Mouse (Mus musculus): ENCODE results near the gene Ntn1.
A peak's percentile ranks its signal among the peaks of the same experiment; 100 is the strongest.

The Ntn1 gene

GRCm38 (mm10) chr11:68405576-68405975 is 5.0 kb upstream of the Ntn1 start:
- no peak for DNase-seq (ENCODE audit: extremely low spot score)

- DNase-seq (ENCODE audit: extremely low spot score) = no peak
Measured at GRCm38 (mm10) chr11:68404185-68404584, 3.6 kb upstream of the Ntn1 start.

GRCm38 (mm10) chr11:68401428-68401827 is 805 bp upstream of the Ntn1 start:
- no peak for DNase-seq (ENCODE audit: extremely low spot score)

- peak; percentile 75 for DNase-seq (ENCODE audit: extremely low spot score)
Measured at GRCm38 (mm10) chr11:68400021-68400671, 477 bp downstream of the Ntn1 start.

GRCm38 (mm10) chr11:68399548-68400020 is 1.0 kb downstream of the Ntn1 start:
- DNase-seq (ENCODE audit: extremely low spot score) = peak; percentile 82

GRCm38 (mm10) chr11:68398891-68399547 is 1.6 kb downstream of the Ntn1 start:
- no peak for DNase-seq (ENCODE audit: extremely low spot score)

- DNase-seq (ENCODE audit: extremely low spot score) = no peak
Measured at GRCm38 (mm10) chr11:68395546-68395945, 5.1 kb downstream of the Ntn1 start.

GRCm38 (mm10) chr11:68394749-68395148 is 5.9 kb downstream of the Ntn1 start:
- DNase-seq (ENCODE audit: extremely low spot score) = no peak

GRCm38 (mm10) chr11:68393897-68394490 is 6.6 kb downstream of the Ntn1 start:
- no peak for DNase-seq (ENCODE audit: extremely low spot score)

- DNase-seq (ENCODE audit: extremely low spot score) = no peak
Measured at GRCm38 (mm10) chr11:68390381-68391287, 10.0 kb downstream of the Ntn1 start.

- no peak for DNase-seq (ENCODE audit: extremely low spot score)
Measured at GRCm38 (mm10) chr11:68389621-68390020, 11.0 kb downstream of the Ntn1 start.

- no peak for DNase-seq (ENCODE audit: extremely low spot score)
Measured at GRCm38 (mm10) chr11:68388655-68389015, 12.0 kb downstream of the Ntn1 start.

- DNase-seq (ENCODE audit: extremely low spot score) = no peak
Measured at GRCm38 (mm10) chr11:68387971-68388654, 12.5 kb downstream of the Ntn1 start.

- DNase-seq (ENCODE audit: extremely low spot score) = no peak
Measured at GRCm38 (mm10) chr11:68387441-68387760, 13.2 kb downstream of the Ntn1 start.

GRCm38 (mm10) chr11:68386589-68387440 is 13.8 kb downstream of the Ntn1 start:
- peak; percentile 79 for DNase-seq (ENCODE audit: extremely low spot score)

GRCm38 (mm10) chr11:68385921-68386588 is 14.6 kb downstream of the Ntn1 start:
- DNase-seq (ENCODE audit: extremely low spot score) = no peak

GRCm38 (mm10) chr11:68385021-68385821 is 15.4 kb downstream of the Ntn1 start:
- no peak for DNase-seq (ENCODE audit: extremely low spot score)

GRCm38 (mm10) chr11:68384592-68385020 is 16.0 kb downstream of the Ntn1 start:
- DNase-seq (ENCODE audit: extremely low spot score) = no peak

GRCm38 (mm10) chr11:68384131-68384530 is 16.5 kb downstream of the Ntn1 start:
- DNase-seq (ENCODE audit: extremely low spot score) = no peak

All from embryo, embryonic 9.5 days (tissue).